Mouse (Mus musculus): ENCODE measurements at regions not wholly inside any gene's neighbourhood (a gene's known extent, or its start where the extent isn't known, plus 50 kb on each side); places are given as distances from the start of the nearest gene placed in this dataset.

- DNase-seq = no peak
These were observed 61.5 kb downstream of the Ccna1 start for GRCm38 (mm10) chr3:54993761-54994160.

- DNase-seq = no peak
These were observed 65.2 kb downstream of the Ccna1 start for GRCm38 (mm10) chr3:54990073-54990472.

- peak; percentile 19 to 22 for DNase-seq
These were observed 65.9 kb downstream of the Ccna1 start for GRCm38 (mm10) chr3:54989358-54989757.

- no peak for DNase-seq
These were observed 65.8 kb upstream of the Sertm1 start for GRCm38 (mm10) chr3:54981488-54981887.

- DNase-seq = no peak
These were observed 64.6 kb upstream of the Sertm1 start for GRCm38 (mm10) chr3:54980312-54980711.

- no peak for DNase-seq
These were observed 49.8 kb upstream of the Sertm1 start for GRCm38 (mm10) chr3:54965512-54965911.
